Mouse (Mus musculus) retina, postnatal 1 day (tissue): ENCODE measurements around the gene Baz1b.

Source experiments
- DNase-seq: peaks from one replicate; pipeline ENCODE4 v3.0.0-alpha.2; 2012

Gene Baz1b

DNA sequence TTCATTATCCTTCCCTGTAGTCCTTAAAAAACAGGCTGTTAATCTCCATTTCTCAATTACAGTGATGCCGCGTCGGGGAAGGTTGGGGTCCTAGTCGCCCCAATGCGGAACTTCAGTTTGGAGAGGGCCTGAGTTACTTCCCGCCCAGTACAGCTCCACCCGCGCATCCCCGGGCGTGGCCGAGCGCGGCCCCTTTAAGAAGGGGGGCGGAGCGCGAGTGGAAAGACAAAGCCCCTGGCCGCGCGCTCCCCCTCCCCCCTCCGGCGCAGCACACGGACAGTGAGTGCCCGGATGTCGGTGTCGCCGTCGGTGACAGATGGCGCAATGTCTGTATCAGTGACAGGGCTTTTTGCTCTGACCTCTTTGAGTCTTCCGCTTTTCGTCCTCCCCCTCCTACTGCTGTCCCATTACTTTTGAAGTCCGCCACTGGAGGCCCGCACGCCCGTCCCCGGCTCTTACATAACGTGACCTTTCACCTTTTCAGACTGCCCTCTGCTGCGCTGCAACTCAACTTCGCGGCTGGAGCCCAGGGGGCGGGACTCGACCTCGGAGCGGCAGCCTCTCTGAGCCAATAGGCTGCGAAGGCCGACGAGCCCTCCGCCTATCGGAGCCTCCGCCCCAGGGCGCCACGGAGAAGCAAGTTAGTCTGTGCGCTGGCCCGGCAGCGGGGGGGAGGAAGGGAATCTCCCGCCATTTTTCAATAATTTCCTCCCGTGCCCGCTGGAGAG lies at the start of gene Baz1b:
TSS of gene Baz1b (plus strand) at position 644 of the 728 bp plus-strand sequence.
- peak; percentile 99 for DNase-seq

DNA sequence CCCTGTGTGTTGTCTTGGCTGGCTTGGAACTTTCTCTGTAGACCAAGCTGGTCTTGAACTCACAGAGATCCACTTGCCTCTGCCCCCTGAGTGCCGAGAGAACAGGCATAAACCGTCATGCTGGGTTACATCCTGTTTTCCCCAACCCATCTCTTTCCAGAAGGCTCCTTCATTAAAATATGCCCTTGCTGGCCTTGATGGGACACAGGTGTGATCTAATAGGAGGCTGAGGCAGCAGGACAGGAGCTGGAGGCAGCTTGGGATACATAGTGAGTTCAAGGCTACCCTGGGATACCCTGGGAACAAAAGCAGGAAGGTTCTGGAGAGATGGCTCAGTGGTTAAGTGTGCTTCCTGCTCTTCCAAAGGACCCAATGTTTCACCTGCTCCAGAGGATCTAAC lies 47.2 kb upstream of the Baz1b start:
- DNase-seq, result no peak

DNA sequence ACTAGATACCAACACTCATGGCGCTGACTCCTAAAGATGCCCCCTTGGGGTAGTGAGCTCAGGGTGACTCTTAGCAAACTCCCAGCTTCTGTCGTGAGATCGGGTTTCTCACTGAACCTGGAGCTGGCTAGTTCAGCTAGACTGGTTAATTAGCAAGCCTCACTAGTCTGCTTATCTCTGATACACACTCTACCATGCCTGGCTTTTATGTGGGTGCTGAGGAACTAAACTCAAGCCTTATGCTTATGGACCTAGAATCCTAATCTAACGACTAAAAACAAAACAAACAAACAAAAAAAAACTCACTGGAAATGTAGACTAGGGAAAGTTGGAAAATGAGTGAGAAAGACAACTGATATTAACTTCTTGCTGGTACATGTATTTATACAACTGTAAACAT lies 42.6 kb upstream of the Baz1b start:
- no peak for DNase-seq

DNA sequence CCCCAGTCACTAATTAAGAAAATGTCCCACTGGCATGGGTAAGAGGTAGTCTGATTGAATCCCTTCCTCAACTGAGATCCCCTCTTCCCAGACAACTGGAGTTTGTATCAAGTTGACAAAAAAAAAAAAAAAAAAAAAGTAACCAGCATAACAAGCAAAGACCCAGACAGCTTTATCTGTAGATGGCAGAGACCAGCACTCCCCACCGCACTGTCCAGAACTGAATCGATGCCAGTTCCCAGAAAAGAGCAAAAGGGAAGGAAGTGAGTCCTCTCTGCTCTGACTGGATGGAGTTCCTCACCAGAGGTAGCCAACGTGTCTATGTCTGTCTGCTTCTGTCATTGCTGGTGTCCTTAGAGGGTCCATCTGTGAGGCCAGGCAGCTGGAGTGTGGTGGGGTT lies 41.5 kb upstream of the Baz1b start:
- no peak for DNase-seq

DNA sequence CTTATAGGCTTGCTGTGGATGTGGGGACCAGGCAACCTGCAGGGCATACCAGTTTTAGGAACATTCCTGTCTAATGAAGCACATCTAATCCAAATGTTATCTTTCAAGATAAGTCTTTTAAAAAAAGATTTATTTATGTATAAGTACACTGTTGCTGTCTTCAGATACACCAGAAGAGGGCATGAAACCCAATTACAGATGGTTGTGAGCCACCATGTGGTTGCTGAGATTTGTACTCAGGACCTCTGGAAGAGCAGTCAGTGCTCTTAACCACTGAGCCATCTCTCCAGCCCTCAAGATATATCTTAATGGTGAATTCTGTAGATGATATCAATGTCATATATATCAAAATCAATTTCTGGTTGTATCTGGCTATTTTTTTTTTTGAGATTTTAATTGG lies 41.1 kb upstream of the Baz1b start:
- DNase-seq, result no peak

DNA sequence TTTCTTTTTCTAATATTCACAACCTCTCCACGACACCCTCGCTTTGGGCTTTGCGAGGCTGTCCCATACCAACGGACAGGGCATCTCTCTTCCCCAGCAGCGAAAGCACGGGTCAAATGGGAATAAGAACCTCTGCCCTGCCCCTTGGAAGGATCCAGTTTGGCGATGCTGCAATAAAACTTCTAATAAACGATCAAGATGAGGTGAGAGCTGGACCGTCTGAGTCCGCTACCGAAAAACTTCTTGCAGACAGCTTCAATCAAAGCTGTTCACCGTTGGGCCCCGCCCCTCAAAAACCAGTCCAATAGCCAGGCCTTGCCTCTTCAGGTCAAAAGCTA lies 38.4 kb upstream of the Baz1b start:
- no peak for DNase-seq

DNA sequence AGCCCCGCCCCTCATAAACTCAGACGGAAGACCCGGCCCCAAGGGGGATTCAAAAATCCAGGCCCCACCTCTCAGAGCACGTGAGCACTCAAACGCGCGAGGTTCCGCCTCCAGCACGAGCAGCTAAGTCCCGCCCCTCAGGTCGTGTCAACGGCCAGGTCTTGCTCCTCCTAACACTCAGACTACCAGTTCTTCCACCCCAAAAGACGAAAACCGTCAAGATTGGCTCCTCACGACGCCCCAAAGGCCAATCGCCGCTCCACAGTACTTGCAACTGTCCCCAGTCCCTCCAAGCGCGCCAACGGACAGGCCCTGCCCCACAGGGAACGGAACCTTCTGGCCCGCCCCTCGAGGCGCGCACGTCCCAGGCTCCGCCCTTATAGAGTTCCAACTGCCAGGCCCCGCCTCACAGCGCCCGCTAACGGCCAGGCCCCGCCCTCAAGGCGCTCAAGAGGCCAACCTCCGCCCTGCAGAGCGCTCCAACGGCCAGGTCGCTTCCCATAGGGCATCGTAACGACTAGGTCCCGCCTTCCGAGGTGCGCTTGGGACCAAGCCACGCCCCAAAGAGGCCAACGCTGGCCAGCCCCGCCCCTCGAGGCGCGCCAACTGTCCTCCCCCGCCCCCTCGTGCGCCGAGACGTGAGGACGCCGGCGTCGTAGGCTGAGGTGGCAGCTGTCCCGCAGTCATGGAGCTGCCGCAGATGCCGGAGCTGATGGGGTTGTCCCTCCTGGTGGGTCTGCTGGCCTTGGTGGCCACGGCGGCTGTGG lies 37.8 kb upstream of the Baz1b start, which contains the start of gene Tbl2:
TSS of gene Tbl2 (plus strand) at position 605 of the 767 bp plus-strand sequence.
- peak; percentile 100 for DNase-seq

DNA sequence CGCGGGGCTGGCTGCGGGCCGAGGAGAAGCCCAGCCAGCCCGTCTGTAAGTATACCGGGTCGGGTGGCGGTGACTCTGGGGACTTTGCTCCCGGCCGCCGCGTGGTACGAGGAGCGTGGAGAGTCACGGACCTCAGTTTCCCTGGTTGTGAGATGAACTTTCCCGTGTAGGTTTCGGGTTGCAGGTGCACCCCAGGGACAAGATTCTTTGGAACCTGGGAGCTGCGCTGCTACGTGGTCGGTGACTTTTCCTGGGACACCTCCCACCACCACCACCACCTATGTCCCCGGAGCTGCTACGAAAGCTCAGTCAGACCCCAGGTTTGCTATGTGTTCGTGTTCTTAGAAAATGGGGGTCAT lies 37.3 kb upstream of the Baz1b start:
- DNase-seq, result no peak

DNA sequence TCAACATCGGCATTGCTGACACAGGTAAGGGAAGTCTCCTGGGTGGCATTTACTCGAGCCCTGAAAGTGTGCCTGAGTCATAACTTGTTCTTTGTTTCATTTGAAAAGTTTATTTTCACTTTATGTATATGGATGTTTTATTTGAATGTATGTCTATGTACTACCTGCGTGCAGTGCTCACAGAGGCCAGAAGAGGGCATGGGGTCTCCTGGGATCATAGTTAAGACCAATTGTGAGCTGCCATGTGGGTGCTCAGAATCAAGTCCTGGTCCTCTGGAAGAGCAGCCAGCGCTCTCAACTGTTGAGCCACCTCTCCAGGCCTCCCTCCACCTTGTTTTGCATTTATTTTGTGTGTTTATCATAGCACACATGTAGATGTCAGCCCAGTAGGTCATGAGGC lies 30.6 kb upstream of the Baz1b start:
- DNase-seq, result no peak

DNA sequence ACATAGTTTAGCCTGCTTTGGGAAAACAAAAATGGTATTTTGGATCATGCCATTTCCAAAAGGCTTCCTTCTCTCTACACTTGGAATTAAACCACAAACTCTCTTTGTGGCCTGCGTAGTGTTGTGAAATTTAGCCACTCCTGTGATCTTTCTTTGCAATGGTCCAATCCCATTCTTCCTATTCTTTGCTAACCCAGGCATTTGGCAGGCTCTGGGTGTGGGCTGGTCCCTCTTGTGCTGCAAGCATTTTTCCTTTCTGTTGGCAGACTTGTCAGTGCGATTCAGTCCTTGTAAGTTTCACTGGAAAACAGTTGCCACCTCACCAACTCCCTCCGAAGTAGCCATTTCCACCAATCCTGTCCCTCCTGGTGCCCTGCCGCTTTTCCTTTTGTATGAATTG lies 25.8 kb upstream of the Baz1b start:
- no peak for DNase-seq

DNA sequence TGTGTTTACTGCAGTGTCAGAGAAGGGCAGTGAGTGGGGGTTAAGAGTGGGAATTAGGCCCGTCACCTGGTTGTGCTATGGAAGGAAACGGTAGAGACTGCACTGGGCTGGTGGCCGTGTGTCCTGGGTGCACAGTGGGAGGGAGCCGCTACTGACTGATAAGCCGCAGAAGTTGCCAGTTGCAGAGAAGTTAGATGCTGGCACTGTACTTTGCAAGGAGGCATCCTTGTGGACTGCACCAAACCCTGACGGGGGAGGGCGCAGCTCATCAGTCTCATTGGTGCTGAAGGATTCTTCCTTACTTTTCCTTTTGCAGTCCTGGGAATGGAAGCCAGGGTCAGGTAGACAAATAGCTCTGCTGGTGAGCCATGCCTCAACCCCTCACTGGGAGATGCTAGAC lies 25.4 kb upstream of the Baz1b start:
- no peak for DNase-seq

DNA sequence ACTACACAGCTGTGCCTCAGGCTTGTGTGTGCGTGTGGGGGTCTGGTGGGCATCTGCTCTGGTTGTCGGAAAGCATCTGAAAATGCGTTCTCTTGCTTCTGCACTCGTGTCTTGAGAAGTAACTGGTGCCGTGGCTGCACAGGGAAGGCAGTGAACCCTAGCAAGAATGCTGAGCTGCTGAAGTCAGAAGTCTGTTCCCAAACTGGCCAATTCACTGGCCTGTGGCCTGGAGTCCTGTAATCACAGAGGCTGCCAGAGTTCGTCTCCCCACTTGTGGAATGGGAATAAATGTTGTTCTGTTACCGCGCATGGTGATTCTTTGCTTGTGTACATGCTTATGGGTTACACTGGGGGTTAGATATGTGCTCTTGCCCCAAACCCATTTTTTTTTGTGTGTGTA lies 24.7 kb upstream of the Baz1b start:
- no peak for DNase-seq

DNA sequence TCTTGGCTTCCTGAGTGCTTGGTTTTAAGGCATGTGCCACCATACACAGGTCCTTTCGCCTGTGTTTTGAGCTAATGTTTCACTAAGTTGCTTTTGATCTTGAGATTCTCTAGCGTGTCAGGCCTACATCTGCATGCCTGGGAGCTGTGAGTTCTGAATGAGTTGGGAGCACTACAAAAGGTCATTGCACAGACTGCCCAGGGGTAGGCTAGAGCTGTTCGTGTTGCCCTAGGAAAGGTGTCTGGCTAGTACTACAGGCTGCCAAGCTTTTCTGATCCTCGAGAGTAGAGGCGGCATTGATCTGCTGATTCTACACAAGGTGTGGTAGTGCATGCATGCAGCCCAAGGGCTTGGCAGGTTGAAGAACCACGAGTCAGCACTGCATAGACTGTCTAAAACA lies 24.2 kb upstream of the Baz1b start:
- no peak for DNase-seq

DNA sequence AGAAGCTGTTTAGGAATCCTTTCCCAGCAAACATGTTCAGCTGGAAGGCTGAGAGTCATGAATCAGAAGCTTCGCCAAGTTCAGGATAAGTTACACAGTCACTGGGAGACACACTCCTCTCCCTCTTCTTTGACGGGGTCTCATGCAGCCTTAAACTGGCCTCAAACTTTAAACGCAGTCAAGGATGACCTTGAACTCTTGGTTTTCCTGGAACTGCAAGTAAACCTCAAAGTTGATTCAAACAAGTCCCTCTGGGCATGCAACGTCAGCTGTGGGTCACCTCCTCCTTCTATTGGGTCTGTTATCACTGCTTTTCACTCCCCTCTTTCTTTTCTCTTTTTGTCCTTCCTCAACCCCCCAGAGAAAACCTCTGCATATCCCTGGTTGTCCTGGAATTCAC lies 20.2 kb upstream of the Baz1b start:
- DNase-seq, result no peak

DNA sequence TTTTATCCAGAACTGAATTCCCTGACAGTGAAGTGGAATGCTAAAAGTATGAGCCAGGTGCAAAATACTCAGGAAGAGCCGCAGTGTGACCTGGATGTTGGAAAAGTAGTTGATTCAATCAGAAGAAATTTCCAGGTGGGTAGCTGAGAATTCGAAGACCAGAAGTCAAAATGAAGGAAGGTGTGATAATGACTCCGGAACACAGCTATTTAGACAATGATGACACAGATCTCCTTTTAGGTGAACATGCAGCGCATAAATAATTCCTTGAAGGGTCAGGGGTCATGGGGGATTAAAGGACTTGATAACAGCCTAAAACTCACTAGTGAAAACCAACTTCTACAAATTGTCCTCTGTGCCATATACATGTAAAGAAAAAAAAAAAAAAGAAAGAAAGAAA lies 19.6 kb upstream of the Baz1b start:
- DNase-seq, result no peak

DNA sequence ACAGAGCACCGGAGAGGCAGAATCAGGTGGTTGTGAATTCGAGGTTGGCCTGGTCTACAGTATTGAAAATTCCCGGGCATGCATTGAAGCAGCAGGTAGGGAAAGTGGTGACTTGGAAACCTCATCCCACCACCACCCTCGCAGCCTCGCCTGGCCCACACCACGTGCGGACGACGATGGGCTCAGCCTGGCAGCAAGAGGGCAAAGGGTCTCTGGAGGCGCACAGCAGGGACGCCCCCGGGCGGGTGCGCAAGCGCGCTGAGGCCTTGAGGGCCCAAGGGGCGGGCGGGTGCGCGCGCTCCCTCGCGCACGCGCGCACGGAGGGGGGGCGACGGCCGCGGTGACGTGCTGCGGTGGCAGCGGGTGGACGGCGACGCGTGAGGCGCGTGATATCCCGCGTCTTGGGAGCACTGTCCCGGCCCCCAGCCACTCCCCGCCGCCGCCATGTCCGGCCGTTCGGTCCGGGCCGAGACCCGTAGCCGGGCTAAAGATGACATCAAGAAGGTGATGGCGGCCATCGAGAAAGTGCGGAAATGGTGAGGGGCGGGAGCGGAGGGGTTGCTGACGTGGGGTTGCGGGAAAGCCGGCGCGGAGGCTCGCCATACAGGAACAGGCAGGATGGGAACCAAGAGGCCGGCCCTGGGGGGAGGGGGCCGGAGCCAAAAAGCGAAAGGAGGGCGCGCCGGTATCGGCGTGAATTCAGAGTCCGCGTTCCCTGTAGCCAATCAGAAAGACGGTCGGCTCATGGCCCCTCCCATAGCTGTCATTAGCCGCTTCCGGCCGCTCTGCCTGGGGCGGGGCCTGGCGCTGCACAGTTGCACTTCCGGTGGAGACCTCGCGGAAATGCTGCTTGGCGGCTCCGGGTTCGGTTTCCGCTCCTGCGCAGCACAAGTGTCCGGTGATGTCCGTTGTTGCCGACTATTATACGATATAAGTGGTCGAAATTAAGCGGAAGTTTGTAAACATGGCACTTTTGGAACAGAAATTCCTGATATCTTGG lies 18.7 kb upstream of the Baz1b start, which contains the start of gene Bcl7b:
TSS of gene Bcl7b (plus strand) at position 221 of the 1,000 bp plus-strand sequence.
- peak; percentile 98 for DNase-seq

DNA sequence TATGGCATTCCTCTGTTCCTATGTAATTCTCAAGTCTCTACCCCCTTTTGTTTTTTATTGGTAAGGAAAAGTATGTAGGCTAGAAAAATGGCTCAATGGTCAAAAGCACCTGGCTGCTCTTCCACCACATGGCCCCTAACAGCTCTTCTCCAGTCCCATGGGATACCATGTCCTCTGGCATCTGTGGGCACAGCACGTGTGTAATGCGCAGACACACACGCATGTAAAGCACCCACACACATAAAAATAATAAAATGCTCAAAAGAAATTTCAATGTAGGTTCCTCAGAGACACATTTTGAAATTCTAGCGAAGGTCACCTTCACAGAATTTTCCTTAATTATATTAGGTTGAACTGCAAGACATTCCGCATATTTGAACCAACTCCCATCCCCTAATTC lies 17.6 kb upstream of the Baz1b start:
- DNase-seq, result no peak

DNA sequence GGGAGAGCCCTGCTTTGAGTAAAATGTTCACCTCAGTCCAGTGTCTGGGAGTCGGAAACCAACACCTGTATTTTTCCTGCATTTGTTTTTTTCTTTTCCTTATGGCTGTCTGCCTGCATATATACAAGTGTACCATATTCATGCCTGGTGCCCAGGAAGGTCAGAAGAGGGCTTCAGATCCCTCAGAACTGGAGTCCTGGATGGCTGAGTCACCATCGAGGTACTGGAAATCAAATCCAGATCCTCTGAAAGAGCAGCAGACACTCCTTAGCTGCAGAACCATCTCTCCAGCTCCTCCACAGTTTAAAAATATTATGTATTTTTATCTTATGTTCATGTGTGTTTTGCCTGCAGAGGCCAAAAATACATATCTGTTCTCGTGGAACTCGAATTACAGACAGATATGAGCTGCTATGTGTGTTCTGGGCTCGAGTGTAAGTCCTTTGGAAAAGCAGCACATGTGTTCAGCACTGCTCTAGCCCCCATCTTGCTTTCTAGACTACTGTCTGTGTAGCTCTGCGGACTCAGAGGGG lies 15.3 kb upstream of the Baz1b start:
- DNase-seq, result no peak

DNA sequence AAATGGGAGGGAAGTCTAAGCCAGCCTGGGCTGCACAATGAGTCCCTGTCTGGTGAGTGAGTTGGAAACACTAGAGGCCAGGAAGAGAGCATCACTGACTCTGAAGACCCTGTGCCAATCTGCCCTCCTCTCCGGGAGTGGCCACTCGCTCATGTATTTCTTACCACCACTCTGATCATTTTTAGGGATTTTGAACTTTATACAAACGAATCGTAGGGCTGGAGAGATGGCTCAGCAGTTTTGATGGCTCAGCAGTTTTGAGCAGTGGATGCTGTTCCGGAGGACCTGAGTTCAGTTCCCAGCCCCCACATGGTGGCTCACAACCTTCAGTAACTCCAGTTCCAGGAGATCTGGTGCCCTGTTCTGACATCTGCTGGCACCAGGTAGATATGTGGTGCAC lies 14.1 kb upstream of the Baz1b start:
- no peak for DNase-seq

DNA sequence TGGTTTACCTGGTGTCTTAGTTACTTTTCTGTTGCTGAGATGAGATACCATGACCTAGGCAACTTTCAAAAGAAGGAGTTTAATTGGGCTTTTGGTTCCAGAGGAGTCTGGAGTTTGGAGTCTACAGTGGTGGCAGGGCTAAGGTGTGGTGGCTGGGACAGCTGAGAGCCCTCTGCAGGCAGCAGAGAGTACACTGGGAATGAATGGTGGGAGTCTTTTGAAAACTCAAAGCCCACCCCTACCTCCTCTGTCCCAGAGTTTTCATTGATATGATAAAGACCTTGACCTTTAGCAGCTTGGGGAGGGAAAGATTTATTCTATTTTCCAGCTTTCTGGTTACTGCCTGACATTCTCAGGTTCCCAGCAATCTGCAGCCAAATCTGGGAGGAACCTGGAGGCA lies 12.0 kb upstream of the Baz1b start:
- no peak for DNase-seq

DNA sequence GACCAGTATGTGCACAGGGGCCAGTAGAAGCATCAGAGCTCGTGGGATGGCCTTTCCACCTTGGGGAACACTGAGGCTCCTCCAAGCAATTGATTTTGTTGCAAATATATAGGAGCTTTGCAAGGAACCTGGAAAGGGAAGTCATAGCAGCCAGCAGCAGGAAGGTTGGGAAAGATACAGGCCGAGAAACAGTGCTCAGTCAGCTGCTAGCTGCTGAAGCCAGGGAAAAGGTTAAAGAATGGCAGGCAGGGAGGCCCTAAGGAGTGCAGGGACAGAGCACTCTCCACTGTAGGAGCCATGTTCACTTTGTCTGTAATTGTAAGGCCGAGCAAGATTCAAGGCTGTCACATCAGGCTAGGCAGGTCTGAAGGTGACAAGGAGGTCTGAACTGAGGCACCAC lies 8.5 kb upstream of the Baz1b start:
- DNase-seq, result no peak

DNA sequence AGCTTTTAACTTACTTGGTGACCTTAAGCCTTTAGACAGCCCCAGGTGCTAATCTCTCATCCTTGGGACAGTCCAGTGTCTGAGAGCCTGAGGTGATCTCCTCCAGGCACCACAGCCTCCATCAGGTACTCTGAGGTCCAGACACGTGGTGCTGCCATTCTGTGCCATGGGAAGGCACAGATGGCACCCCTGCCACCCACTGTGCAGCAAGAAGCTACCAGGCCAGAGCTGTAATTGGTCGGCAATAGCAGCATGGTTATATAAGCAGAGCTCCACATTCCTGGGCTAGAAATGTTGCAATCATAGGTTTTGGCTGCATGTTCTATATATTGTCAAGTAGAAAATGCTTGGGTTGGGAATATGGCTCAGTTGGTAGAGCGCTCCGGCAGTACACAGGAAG lies 8.1 kb upstream of the Baz1b start:
- peak; percentile 26 for DNase-seq

DNA sequence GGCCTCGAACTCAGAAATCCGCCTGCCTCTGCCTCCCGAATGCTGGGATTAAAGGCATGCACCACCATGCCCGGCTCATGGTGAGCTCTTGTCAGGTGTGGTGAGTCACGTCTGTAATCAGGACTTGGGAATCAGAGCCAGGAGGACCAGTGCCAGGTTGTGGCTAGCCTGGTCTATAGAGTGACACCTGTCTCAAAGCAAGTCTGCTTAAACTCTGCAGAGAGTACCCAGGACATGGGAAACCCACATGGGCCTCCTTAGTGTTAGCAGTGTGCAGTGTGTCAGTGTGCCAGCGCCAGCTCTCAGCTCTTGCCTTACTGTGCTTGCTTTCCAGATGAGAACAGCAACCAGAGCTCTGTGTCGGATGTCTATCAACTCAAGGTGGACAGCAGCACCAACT lies 7.4 kb upstream of the Baz1b start:
- no peak for DNase-seq
